Mouse (Mus musculus): ENCODE results near the gene Cblc. TPM values are rescaled to one million over a fixed set of nuclear protein-coding genes. Genes with fewer than 3 reads are reported as not detected.
"Not testable (repeated sequence)": the region's sequence is repeated elsewhere in the genome, so short reads cannot be mapped to it uniquely, and the experiment has no call there.

Cblc gene
- polyA plus RNA-seq, 1 experiment from 2014 or later = not detected

- 86% methylated on average over 19 of the region's 19 CpGs for WGBS
- ATAC-seq (replicated peaks) = no peak
Measured at GRCm38 (mm10) chr7:19792701-19793630, 3.6 kb downstream of the Cblc start.

GRCm38 (mm10) chr7:19791504-19791903 is 5.1 kb downstream of the Cblc start:
- 92% methylated on average over 2 of the region's 2 CpGs for WGBS
- not testable (repeated sequence) for H3K27ac ChIP-seq (replicated peaks); H3K9ac ChIP-seq (replicated peaks); H3K4me3 ChIP-seq; H3K4me1 ChIP-seq; ATAC-seq (replicated peaks); H3K36me3 ChIP-seq; H3K9me3 ChIP-seq; H3K4me2 ChIP-seq (replicated peaks)
- H3K27me3 ChIP-seq = peaks cover 13% of the 10 kb centered on the region

More at GRCm38 (mm10) chr7:19792701-19793630, 3.6 kb downstream of the Cblc start:
- H3K4me2 ChIP-seq (replicated peaks) = no peak overlapping the region
- peaks cover 22% of the 10 kb centered on the region for H3K27me3 ChIP-seq
- H3K4me3 ChIP-seq = no peak overlapping the region
- H3K9ac ChIP-seq (replicated peaks) = no peak overlapping the region
- no peaks in the 10 kb centered on the region for H3K9me3 ChIP-seq
- H3K4me1 ChIP-seq = peaks cover 4% of the 10 kb centered on the region
- no peak overlapping the region for H3K27ac ChIP-seq (replicated peaks)
- no peaks in the 10 kb centered on the region for H3K36me3 ChIP-seq

- ATAC-seq (replicated peaks) = peak; percentile 69
- H3K36me3 ChIP-seq = no peaks in the 10 kb centered on the region
- H3K9me3 ChIP-seq = no peaks in the 10 kb centered on the region
- peaks cover 4% of the 10 kb centered on the region for H3K4me1 ChIP-seq
- peak overlapping the region; percentile 59 for H3K4me2 ChIP-seq (replicated peaks)
- H3K27ac ChIP-seq (replicated peaks) = no peak overlapping the region
- under 1% methylated on average over 19 of the region's 19 CpGs for WGBS
- H3K4me3 ChIP-seq = peak overlapping the region; percentile 39
- H3K27me3 ChIP-seq = peaks cover 6% of the 10 kb centered on the region; the same call in 1 of the 2 replicates
- peak overlapping the region; percentile 43; the same call in 1 of the 2 replicates for H3K9ac ChIP-seq (replicated peaks)
Measured at GRCm38 (mm10) chr7:19789904-19790347, 6.7 kb downstream of the Cblc start.

- no peaks in the 10 kb centered on the region for H3K36me3 ChIP-seq
- WGBS = 48% methylated on average over 12 of the region's 12 CpGs
- no peaks in the 10 kb centered on the region for H3K27me3 ChIP-seq
- H3K4me1 ChIP-seq = peaks cover 4% of the 10 kb centered on the region
- no peak overlapping the region for H3K4me3 ChIP-seq
- no peak overlapping the region for H3K27ac ChIP-seq (replicated peaks)
- no peak for ATAC-seq (replicated peaks)
- no peak overlapping the region for H3K9ac ChIP-seq (replicated peaks)
- no peaks in the 10 kb centered on the region for H3K9me3 ChIP-seq
- H3K4me2 ChIP-seq (replicated peaks) = no peak overlapping the region
Measured at GRCm38 (mm10) chr7:19785874-19786458, 10.6 kb downstream of the Cblc start.

- Histone ChIP-seq H3K4me3 (no peak overlapping the region), H3K9ac (replicated peaks) (no peak overlapping the region), H3K4me2 (replicated peaks) (no peak overlapping the region), H3K27me3 (no peaks in the 10 kb centered on the region), H3K4me1 (peaks cover 4% of the 10 kb centered on the region), H3K36me3 (no peaks in the 10 kb centered on the region), H3K27ac (replicated peaks) (no peak overlapping the region), H3K9me3 (no peaks in the 10 kb centered on the region)
- ATAC-seq (replicated peaks) = no peak
- WGBS = 50% methylated on average over 11 of the region's 11 CpGs
Measured at GRCm38 (mm10) chr7:19784764-19785535, 11.7 kb downstream of the Cblc start.

GRCm38 (mm10) chr7:19783630-19784029 is 13.0 kb downstream of the Cblc start:
- Histone ChIP-seq H3K4me2 (replicated peaks) (no peak overlapping the region), H3K9ac (replicated peaks) (no peak overlapping the region), H3K9me3 (no peaks in the 10 kb centered on the region), H3K27me3 (no peaks in the 10 kb centered on the region), H3K4me3 (no peak overlapping the region), H3K4me1 (no peaks in the 10 kb centered on the region), H3K36me3 (no peaks in the 10 kb centered on the region), H3K27ac (replicated peaks) (no peak overlapping the region)
- no peak for ATAC-seq (replicated peaks)
- WGBS = 84% methylated on average over 8 of the region's 8 CpGs

- no peak for ATAC-seq (replicated peaks)
Measured at GRCm38 (mm10) chr7:19782645-19783044, 14.0 kb downstream of the Cblc start.

GRCm38 (mm10) chr7:19781741-19782140 is 14.9 kb downstream of the Cblc start:
- no peaks in the 10 kb centered on the region for H3K36me3 ChIP-seq
- ATAC-seq (replicated peaks) = no peak
- no peak overlapping the region for H3K4me3 ChIP-seq

More at GRCm38 (mm10) chr7:19782645-19783044, 14.0 kb downstream of the Cblc start:
- Histone ChIP-seq H3K27ac (replicated peaks) (no peak overlapping the region), H3K9ac (replicated peaks) (no peak overlapping the region), H3K4me2 (replicated peaks) (no peak overlapping the region), H3K4me3 (no peak overlapping the region), H3K9me3 (no peaks in the 10 kb centered on the region), H3K36me3 (no peaks in the 10 kb centered on the region), H3K27me3 (no peaks in the 10 kb centered on the region), H3K4me1 (no peaks in the 10 kb centered on the region)
- WGBS = 92% methylated on average over 4 of the region's 4 CpGs

GRCm38 (mm10) chr7:19779903-19780302 is 16.7 kb downstream of the Cblc start:
- Histone ChIP-seq H3K9me3 (no peaks in the 10 kb centered on the region), H3K4me1 (no peaks in the 10 kb centered on the region), H3K9ac (replicated peaks) (no peak overlapping the region), H3K36me3 (no peaks in the 10 kb centered on the region), H3K27me3 (no peaks in the 10 kb centered on the region), H3K27ac (replicated peaks) (no peak overlapping the region), H3K4me3 (no peak overlapping the region), H3K4me2 (replicated peaks) (no peak overlapping the region)
- 88% methylated on average over 4 of the region's 4 CpGs for WGBS
- ATAC-seq (replicated peaks) = no peak

More at GRCm38 (mm10) chr7:19781741-19782140, 14.9 kb downstream of the Cblc start:
- no peak overlapping the region for H3K27ac ChIP-seq (replicated peaks)
- H3K27me3 ChIP-seq = no peaks in the 10 kb centered on the region
- H3K4me1 ChIP-seq = no peaks in the 10 kb centered on the region
- H3K9ac ChIP-seq (replicated peaks) = no peak overlapping the region
- no peak overlapping the region for H3K4me2 ChIP-seq (replicated peaks)
- 94% methylated on average over 7 of the region's 7 CpGs for WGBS
- H3K9me3 ChIP-seq = no peaks in the 10 kb centered on the region

GRCm38 (mm10) chr7:19778645-19779044 is 18.0 kb downstream of the Cblc start:
- Histone ChIP-seq H3K9me3 (no peaks in the 10 kb centered on the region), H3K27me3 (no peaks in the 10 kb centered on the region), H3K4me3 (no peak overlapping the region), H3K4me1 (no peaks in the 10 kb centered on the region), H3K27ac (replicated peaks) (no peak overlapping the region), H3K36me3 (no peaks in the 10 kb centered on the region), H3K9ac (replicated peaks) (no peak overlapping the region), H3K4me2 (replicated peaks) (no peak overlapping the region)
- WGBS = 89% methylated on average over 8 of the region's 8 CpGs
- ATAC-seq (replicated peaks) = no peak

- no peak overlapping the region for H3K27ac ChIP-seq (replicated peaks)
- no peaks in the 10 kb centered on the region for H3K36me3 ChIP-seq
- no peak overlapping the region for H3K4me3 ChIP-seq
- ATAC-seq (replicated peaks) = no peak
- whole genome bisulfite sequencing = 87% methylated on average over 11 of the region's 11 CpGs
- H3K9ac ChIP-seq (replicated peaks) = no peak overlapping the region
- H3K27me3 ChIP-seq = no peaks in the 10 kb centered on the region
- H3K9me3 ChIP-seq = no peaks in the 10 kb centered on the region
- no peaks in the 10 kb centered on the region for H3K4me1 ChIP-seq
- no peak overlapping the region for H3K4me2 ChIP-seq (replicated peaks)
Measured at GRCm38 (mm10) chr7:19777049-19777723, 19.4 kb downstream of the Cblc start.
